Comparison of ENCODE assay signal across 18 mouse cellular contexts in genomic region chr9:27453924-27454652, GRCm38 (mm10). TPM values are rescaled to one million over a fixed set of nuclear protein-coding genes. Genes with fewer than 3 reads are reported as not detected.
A peak's percentile ranks its signal among the peaks of the same experiment; 100 is the strongest.
DNase-seq lines count a peak whose midpoint lies in the region; ATAC-seq and TF ChIP-seq lines count a peak whose summit lies in the region.
"Had no signal": no experiment of that assay in that cellular context is flagged by ENCODE, and none has a peak within 500 bp of the region (broad histone marks: within the 10 kb centered on the region; RNA-seq: fewer than 3 reads in every experiment).

No protein-coding gene starts in this region.

- H3K9ac ChIP-seq in hindbrain, embryonic 13.5 days: no peak overlapping the region
- H3K9ac ChIP-seq in hindbrain, embryonic 14.5 days: no peak overlapping the region
- no peak overlapping the region for H3K9ac ChIP-seq in forebrain, postnatal 0 days
- no peak overlapping the region for H3K9ac ChIP-seq in kidney, embryonic 14.5 days (ENCODE audit: low read depth, low read length)
- H3K9ac ChIP-seq: embryonic facial prominence, embryonic 12.5 days; hindbrain, embryonic 15.5 days; liver, postnatal 0 days; midbrain, embryonic 12.5 days; neural tube, embryonic 15.5 days had no signal

- no peak for DNase-seq in hindbrain, embryonic 14.5 days (ENCODE audit: low spot score)
- DNase-seq in forebrain, postnatal 0 days: peak; percentile 65
- DNase-seq in layer of hippocampus, adult 9-10 months (ENCODE audit: low spot score): peak; percentile 58
- DNase-seq in lung, postnatal 25 days (ENCODE audit: low spot score): peak; percentile 22
- DNase-seq in gastrocnemius, adult 2 months: no peak
- no peak for DNase-seq in kidney, adult 8-10 months
- DNase-seq: kidney, adult 9 months; liver, postnatal 0 days had no signal

- WGBS in hindbrain, embryonic 13.5 days: 62% methylated on average over 10 of the region's 10 CpGs
- WGBS in hindbrain, embryonic 14.5 days: 58% methylated on average over 10 of the region's 10 CpGs
- WGBS in forebrain, postnatal 0 days: 47% methylated on average over 10 of the region's 10 CpGs
- 67% methylated on average over 10 of the region's 10 CpGs for WGBS in kidney, embryonic 14.5 days

- H3K4me1 ChIP-seq in hindbrain, embryonic 13.5 days (replicated peaks): peaks cover 22% of the 10 kb centered on the region
- H3K4me1 ChIP-seq in hindbrain, embryonic 14.5 days (replicated peaks; ENCODE audit: control insufficient read depth, insufficient read depth, low read length): peaks cover 11% of the 10 kb centered on the region; the same call in 1 of the 2 replicates
- H3K4me1 ChIP-seq in forebrain, postnatal 0 days (ENCODE audit: insufficient read depth): peaks cover 15% of the 10 kb centered on the region
- no peaks in the 10 kb centered on the region for H3K4me1 ChIP-seq in kidney, embryonic 14.5 days (ENCODE audit: control insufficient read depth, insufficient read depth, low read length)
- H3K4me1 ChIP-seq: embryonic facial prominence, embryonic 12.5 days had no signal

- peak; percentile 54; the same call in 1 of the 2 replicates for ATAC-seq in hindbrain, embryonic 13.5 days (ENCODE audit: low FRiP score)
- ATAC-seq in hindbrain, embryonic 14.5 days (ENCODE audit: low FRiP score): no peak
- ATAC-seq in forebrain, postnatal 0 days: peak; percentile 93
- ATAC-seq in kidney, embryonic 14.5 days (ENCODE audit: low FRiP score, low TSS enrichment): no peak
- ATAC-seq: liver, postnatal 0 days had no signal

- H3K4me2 ChIP-seq in hindbrain, embryonic 13.5 days: no peak overlapping the region
- H3K4me2 ChIP-seq in hindbrain, embryonic 14.5 days (replicated peaks): no peak overlapping the region
- H3K4me2 ChIP-seq in forebrain, postnatal 0 days (ENCODE audit: low read depth): no peak overlapping the region
- H3K4me2 ChIP-seq in kidney, embryonic 14.5 days (replicated peaks; ENCODE audit: low read depth, low read length): no peak overlapping the region
- H3K4me2 ChIP-seq: embryonic facial prominence, embryonic 12.5 days; hindbrain, embryonic 15.5 days; midbrain, embryonic 12.5 days; neural tube, embryonic 15.5 days had no signal

- no peaks in the 10 kb centered on the region for H3K9me3 ChIP-seq in hindbrain, embryonic 13.5 days
- no peaks in the 10 kb centered on the region for H3K9me3 ChIP-seq in hindbrain, embryonic 14.5 days (ENCODE audit: control insufficient read depth, low read length)
- H3K9me3 ChIP-seq in forebrain, postnatal 0 days (ENCODE audit: low read length): no peaks in the 10 kb centered on the region
- H3K9me3 ChIP-seq in kidney, embryonic 14.5 days (ENCODE audit: control insufficient read depth, low read length): no peaks in the 10 kb centered on the region
- H3K9me3 ChIP-seq: embryonic facial prominence, embryonic 12.5 days; hindbrain, embryonic 15.5 days; midbrain, embryonic 12.5 days; neural tube, embryonic 15.5 days had no signal

- no peak overlapping the region for H3K4me3 ChIP-seq in hindbrain, embryonic 13.5 days
- H3K4me3 ChIP-seq in hindbrain, embryonic 14.5 days (replicated peaks; ENCODE audit: low read length): no peak overlapping the region
- no peak overlapping the region for H3K4me3 ChIP-seq in forebrain, postnatal 0 days (ENCODE audit: low read depth, low read length)
- no peak overlapping the region for H3K4me3 ChIP-seq in gastrocnemius, adult 2 months
- no peak overlapping the region for H3K4me3 ChIP-seq in kidney, embryonic 14.5 days (ENCODE audit: low read length)
- H3K4me3 ChIP-seq: embryonic facial prominence, embryonic 12.5 days; hindbrain, embryonic 15.5 days; midbrain, embryonic 12.5 days; neural tube, embryonic 15.5 days had no signal

- no peaks in the 10 kb centered on the region for H3K36me3 ChIP-seq in hindbrain, embryonic 13.5 days
- no peaks in the 10 kb centered on the region for H3K36me3 ChIP-seq in hindbrain, embryonic 14.5 days (replicated peaks; ENCODE audit: control insufficient read depth, insufficient read depth)
- no peaks in the 10 kb centered on the region for H3K36me3 ChIP-seq in forebrain, postnatal 0 days (ENCODE audit: insufficient read depth)
- no peaks in the 10 kb centered on the region for H3K36me3 ChIP-seq in kidney, embryonic 14.5 days (ENCODE audit: control insufficient read depth, insufficient read depth, low read length)
- H3K36me3 ChIP-seq: embryonic facial prominence, embryonic 12.5 days; hindbrain, embryonic 15.5 days; midbrain, embryonic 12.5 days; neural tube, embryonic 15.5 days had no signal

- TF ChIP-seq CTCF in forebrain, postnatal 0 days (IDR thresholded peaks at IDR 0.05; ENCODE audit: low read depth): no peak
- no peak for TF ChIP-seq CTCF in gastrocnemius, adult 2 months (IDR thresholded peaks at IDR 0.05)

- no peaks in the 10 kb centered on the region for H3K27me3 ChIP-seq in hindbrain, embryonic 13.5 days
- H3K27me3 ChIP-seq in hindbrain, embryonic 14.5 days (ENCODE audit: control insufficient read depth, insufficient read depth, low read length): no peaks in the 10 kb centered on the region
- H3K27me3 ChIP-seq in forebrain, postnatal 0 days (ENCODE audit: insufficient read depth, low read length): no peaks in the 10 kb centered on the region
- no peaks in the 10 kb centered on the region for H3K27me3 ChIP-seq in kidney, embryonic 14.5 days (ENCODE audit: control insufficient read depth, insufficient read depth, low read length)
- H3K27me3 ChIP-seq: embryonic facial prominence, embryonic 12.5 days; hindbrain, embryonic 15.5 days; midbrain, embryonic 12.5 days; neural tube, embryonic 15.5 days had no signal

- H3K27ac ChIP-seq in hindbrain, embryonic 13.5 days: no peak overlapping the region
- no peak overlapping the region for H3K27ac ChIP-seq in hindbrain, embryonic 14.5 days
- H3K27ac ChIP-seq in forebrain, postnatal 0 days (ENCODE audit: low read depth, low read length): peak overlapping the region; percentile 74
- no peak overlapping the region for H3K27ac ChIP-seq in gastrocnemius, adult 2 months
- no peak overlapping the region for H3K27ac ChIP-seq in kidney, embryonic 14.5 days (ENCODE audit: low read depth, low read length)
- H3K27ac ChIP-seq: embryonic facial prominence, embryonic 12.5 days; hindbrain, embryonic 15.5 days; midbrain, embryonic 12.5 days; neural tube, embryonic 15.5 days had no signal

- intact Hi-C loops in gastrocnemius, adult 2 months (cut with DNase I): no loop called here

RNA-seq across cellular contexts. Expression of gene Spata19, which starts 57.5 kb away (rescaled TPM):
- not detected in 2 replicates for polyA plus RNA-seq in hindbrain, embryonic 13.5 days (2015; fragmentation: Nextera tagmentation; extraction: Ambion mirVana)
- 0.56 TPM in 1 of 2 replicates, not detected in the other for polyA plus RNA-seq in hindbrain, embryonic 14.5 days (2014; fragmentation: Nextera tagmentation; extraction: Ambion mirVana)
- total RNA-seq in forebrain, postnatal 0 days (2014; rRNA removed): not detected in 2 replicates
- polyA plus RNA-seq in forebrain, postnatal 0 days (2015; fragmentation: Nextera tagmentation; extraction: Ambion mirVana): not detected in 2 replicates
- total RNA-seq in gastrocnemius, adult 2 months (2021): not detected
- polyA plus RNA-seq in kidney, embryonic 14.5 days (2014; fragmentation: Nextera tagmentation; extraction: Ambion mirVana): not detected in 2 replicates
- total RNA-seq: adrenal gland, adult 18-20 months; gastrocnemius, adult 18-20 months; layer of hippocampus, postnatal 36 days had no signal
- polyA plus RNA-seq: embryonic facial prominence, embryonic 12.5 days; hindbrain, embryonic 15.5 days; liver, postnatal 0 days; midbrain, embryonic 12.5 days; neural tube, embryonic 15.5 days; small intestine, adult 2 months had no signal

Comparison
In these comparisons a context has a peak if more than half of its experiments do, and no peak if none do; other contexts are left out.
1. ATAC-seq: peak in hindbrain, embryonic 13.5 days (single experiment) and forebrain, postnatal 0 days (single experiment); none in hindbrain, embryonic 14.5 days (single experiment) and kidney, embryonic 14.5 days (single experiment).
2. DNase-seq: peak in forebrain, postnatal 0 days (single experiment), layer of hippocampus, adult 9-10 months (single experiment) and lung, postnatal 25 days (single experiment); none in hindbrain, embryonic 14.5 days (single experiment), gastrocnemius, adult 2 months (single experiment) and kidney, adult 8-10 months (0 of 2).